Mouse (Mus musculus) spleen, adult 12 weeks (tissue): ENCODE results near the gene Rhob.
"Not testable (repeated sequence)": the region's sequence is repeated elsewhere in the genome, so short reads cannot be mapped to it uniquely, and the experiment has no call there.

Experiments
- DNase-seq: peaks from one replicate; pipeline ENCODE4 v3.0.0; 2022; ENCODE audit warnings: low spot score

Gene Rhob

GRCm38 (mm10) chr12:8472591-8473358 is 27.0 kb downstream of the Rhob start:
- no peak for DNase-seq

DNA sequence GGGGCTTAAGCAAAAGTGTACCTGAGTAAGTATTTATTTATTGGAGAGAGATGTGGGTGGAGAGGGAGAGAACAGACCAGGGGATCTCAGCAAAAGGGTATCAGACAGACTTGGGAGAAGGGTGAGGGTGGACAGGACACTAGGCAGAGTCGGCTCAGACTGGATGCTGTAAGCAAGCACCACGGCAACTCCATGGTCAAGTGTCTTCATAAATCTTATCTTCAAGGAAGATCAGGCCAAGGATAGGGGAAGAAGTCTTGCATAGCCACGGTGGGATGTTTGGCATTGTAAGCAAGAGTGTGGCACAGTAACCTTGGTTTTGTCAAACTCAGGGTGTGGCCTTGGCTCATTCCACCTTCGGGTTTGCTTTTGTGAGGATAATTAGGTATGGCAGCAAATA is 27.8 kb downstream of the Rhob start:
- no peak for DNase-seq

GRCm38 (mm10) chr12:8470962-8471361 is 28.8 kb downstream of the Rhob start:
- no peak for DNase-seq

DNA sequence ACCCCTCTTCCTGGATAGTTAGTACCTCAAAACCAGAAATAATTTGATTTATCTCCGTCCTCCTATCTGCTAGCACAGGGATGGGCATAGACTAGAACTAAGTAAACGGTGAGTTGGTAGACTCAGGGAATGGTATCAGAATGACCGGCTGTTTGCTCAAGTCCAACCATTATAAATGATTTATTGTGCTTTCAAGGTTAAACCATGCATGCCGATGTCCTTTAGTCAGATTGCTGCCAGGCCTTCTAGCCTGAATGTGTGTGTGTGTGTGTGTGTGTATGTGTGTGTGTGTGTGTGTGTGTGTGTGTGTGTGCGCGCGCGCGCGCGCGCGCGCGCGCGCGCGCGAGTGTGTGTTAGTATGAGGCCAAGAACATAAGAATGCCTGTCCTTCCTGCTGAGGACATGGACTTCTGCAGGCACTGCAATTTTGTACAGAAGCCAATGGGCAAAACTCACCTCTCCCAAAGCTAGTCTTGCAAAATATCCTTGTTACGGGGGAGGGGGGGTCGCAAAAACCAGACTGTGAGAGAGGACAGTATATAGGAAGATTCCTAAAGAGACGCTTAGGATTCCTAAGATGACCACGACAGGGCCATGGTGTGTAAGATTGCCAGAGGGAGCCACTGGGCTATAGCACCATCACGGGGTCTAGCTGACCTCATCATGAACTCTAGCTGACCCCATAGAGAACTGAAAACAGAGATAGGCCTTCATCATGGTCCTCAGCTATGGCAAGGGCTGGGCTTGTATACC is 29.9 kb downstream of the Rhob start:
- no peak for DNase-seq

GRCm38 (mm10) chr12:8468221-8468865 is 31.5 kb downstream of the Rhob start:
- DNase-seq: no peak

DNA sequence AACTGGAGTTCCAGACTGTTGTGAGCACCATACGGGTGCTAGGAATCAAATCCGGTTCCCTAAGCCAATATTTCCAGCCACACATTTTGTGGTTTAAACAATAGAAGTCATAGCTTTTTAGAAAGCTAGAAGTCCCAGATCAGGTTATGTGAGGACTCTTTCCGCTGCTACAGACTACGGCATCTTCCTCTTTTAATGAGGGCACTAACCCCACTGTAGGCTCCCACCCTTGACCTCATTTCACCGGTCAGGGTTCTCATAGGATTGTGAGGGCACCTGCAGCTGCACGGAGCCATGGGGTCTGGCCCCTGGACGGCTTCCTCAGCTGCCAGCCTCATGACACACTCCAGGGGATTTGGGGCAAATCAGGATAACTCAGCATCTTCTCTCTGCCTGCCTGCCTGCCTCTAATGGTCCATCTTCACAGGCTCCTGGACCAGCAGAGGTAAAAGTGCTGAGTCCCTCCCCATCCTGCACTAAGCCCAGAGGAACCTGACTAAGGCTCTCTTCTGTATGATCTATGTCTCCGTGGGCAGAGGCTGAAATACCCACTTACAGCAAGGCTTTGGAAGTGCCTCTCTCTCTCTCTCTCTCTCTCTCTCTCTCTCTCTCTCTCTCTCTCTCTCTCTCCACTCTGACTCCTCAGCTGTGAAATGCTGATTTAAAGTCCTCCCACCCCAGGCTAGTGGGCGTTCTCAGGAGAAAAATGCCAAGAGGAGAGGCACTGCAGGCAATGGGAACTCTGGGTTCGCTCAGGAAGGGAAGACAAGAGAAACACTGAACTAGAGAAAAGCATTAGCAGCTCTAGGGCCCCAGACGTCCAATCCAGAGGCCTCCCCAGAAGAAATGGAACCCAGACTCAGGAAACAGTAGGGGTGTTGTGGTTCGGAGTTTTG is 32.5 kb downstream of the Rhob start:
- DNase-seq: no peak

DNA sequence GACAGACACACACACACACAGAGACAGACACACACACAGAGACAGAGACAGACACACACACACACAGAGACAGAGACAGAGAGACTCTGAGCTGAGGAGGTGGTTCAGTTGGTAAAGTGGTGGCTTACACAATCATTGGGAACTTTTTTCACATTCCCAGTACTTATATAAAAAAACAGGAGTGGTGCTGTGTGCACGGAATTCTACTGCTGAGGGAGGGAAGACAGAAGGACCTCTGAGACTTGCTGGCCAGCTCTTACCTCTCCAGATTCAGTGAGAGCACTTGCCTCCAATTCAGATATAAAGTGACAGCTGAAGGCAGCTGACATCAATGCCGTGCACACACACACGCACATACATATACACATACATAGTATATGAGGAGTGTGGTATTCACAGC is 34.1 kb downstream of the Rhob start:
- DNase-seq: no peak

GRCm38 (mm10) chr12:8464961-8465360 is 34.8 kb downstream of the Rhob start:
- DNase-seq: no peak

DNA sequence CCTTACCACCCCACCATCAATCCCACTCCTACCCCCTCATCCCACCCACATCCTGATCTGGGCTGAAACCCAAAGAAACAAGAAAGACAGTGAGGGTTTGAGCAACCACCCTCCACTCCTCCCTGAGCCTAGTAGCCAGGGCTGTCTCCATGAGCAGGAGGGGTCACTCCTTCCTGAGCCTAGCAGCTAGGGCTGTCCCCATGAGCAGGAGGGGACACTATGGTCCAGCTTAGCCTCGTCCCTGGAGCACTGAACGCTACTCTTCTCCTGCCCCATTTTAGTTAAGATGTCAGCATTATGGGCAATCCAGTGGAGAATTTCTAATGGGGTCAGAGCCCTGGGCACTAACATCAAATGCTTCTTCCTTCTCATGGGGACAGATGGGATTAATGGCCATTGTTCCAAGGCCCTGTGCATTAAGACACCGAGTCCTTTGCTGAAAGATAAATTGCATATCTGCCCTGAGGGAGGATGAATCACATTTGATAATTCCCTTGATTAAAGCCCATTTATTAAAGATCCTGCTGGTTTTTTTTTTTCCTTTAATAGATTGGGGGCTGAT is 36.1 kb downstream of the Rhob start:
- no peak for DNase-seq

DNA sequence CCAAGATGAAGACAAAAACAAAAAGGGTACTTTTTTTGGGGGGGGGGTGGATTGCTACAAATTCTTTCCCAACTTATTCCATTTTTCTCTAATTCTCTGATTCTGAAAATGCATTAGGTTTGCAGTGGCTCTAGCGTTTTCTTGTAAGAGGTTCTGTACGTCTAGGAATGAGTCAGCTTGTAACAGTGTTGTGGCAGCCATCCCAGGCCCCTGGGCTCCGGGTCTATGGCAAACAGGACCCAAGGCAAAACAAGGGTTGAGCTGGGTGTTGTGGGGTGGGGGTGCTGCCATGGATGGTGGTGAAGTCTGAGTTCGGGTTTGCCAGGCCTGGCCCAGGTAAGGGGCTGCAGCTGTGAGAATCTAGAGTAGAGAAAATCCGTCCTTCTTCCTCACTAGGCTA is 37.3 kb downstream of the Rhob start:
- no peak for DNase-seq

DNA sequence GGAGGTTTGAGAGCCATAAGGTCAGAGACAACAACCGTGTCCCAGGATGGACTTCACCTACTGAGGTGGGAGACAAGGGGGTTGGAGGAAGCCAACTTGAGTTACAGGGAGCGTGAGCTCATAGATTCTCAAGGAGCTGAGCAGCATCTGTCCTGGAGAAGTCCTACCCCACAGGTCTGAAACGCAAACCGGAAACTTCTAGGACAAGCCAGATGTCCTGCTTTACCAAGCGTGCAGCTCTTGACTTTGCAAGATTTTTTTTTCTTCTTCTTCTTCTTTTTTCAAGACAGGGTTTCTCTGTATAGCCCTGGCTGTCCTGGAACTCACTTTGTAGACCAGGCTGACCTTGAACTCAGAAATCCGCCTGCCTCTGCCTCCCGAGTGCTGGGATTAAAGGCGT is 38.2 kb downstream of the Rhob start:
- DNase-seq: not testable (repeated sequence)

DNA sequence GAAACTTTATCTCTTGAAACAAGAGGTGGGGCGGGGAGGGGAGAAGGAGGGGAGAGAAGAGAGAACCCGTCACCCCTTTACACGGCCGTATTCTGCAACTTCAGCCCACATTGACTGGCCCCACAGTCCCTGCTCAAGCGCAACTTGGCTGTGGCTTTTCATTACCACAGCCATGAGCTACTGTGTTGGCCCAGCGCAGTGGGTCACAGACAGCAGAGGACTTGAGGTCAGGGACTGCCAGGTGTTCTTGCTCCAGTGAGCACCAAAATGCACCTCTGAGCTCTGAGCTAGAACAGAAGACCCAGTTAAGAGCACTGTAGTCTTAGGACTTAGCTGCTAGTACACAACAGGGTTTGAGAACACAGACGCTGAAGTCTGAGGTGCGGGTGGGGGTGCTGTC is 41.4 kb downstream of the Rhob start:
- no peak for DNase-seq

DNA sequence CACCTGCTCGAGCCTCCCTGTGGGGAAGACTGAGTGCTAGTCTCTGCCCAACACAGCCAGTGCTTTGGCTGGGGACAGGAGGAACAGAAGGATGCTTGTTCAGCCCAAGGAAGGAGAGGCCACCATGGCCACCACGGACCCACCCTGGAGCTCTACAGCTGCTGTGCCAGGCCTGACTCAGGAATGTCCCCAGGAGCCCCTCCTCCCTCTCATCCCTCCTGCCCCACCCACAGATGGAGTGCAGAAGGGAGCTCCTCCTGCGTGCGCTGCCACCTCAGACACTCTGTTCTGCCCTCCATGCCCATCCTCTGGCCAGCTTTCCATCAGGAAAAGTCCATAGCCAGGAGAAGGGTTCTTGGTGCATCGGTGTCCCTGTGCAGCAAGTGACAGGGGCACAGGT is 42.8 kb downstream of the Rhob start:
- DNase-seq: no peak

DNA sequence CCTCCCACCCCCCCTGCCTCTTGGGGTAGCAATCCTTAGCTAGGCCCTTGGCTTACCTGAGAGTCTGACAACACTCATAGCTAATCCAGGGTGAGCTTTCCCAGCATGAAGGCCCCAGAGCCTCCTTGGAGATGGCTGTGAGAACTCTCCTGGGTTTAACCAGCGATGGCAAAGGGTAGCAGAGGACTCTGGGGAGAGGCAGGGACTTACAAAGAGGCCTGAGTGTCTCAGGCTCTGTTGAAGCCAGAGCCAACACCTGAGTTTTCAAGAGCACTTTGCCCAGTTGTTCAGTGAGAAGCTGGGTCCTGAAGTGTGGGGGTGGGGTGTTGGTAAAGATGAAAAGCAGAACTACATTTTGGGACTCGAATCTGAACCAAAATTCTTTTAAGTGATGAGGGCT is 44.8 kb downstream of the Rhob start:
- DNase-seq: no peak

- no peak for DNase-seq
Measured at GRCm38 (mm10) chr12:8454487-8454886, 45.3 kb downstream of the Rhob start.

GRCm38 (mm10) chr12:8452766-8453621 is 46.8 kb downstream of the Rhob start:
- DNase-seq: no peak

GRCm38 (mm10) chr12:8451571-8452485 is 48.0 kb downstream of the Rhob start:
- DNase-seq: no peak

DNA sequence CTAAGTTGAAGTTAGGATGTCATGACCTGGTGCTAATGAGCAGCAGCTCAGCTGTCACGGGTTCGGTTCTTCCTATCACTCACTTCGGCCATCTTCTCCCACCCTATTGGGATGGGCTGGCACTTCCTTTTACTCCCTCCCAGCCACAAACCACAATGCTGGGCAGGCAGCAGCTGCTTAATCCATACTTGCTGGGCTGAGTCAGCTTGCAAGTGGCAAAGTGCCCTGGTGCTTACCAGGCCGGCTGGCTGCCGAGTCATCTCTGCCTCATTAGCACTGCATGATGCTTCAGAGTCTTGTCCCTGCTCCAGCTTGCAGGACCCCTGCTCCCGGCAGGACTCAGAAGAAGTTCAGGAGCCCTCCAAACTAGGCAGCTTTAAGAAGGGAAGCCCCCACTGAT is 49.2 kb downstream of the Rhob start:
- DNase-seq: no peak

- no peak for DNase-seq
Measured at GRCm38 (mm10) chr12:8450028-8450427, 49.8 kb downstream of the Rhob start.
